Mouse (Mus musculus) heart, adult 11 months (tissue): ENCODE measurements around the gene Hecw2.

Experiments
- DNase-seq: peaks from one replicate; pipeline ENCODE4 v3.0.0; 2022

The Hecw2 gene

DNA sequence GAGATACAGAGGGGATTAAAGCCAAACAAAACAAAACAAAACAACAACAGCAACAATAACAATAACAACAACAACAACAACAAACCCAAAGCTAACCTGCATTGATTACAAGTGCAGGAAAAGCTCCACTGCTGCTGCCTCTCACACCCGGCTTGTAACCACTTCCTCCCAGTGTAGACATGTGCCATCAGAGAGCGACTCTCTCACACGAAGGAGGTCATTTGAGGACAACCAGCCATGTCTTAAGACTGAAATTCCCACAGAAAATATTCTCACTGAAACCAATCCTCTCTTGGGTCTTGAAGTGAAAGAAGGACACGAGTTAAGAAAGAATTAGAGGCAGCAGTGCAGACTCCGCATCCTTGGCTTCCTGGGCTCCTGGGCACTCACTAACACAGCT is 319.0 kb downstream of the Hecw2 start:
- DNase-seq: peak; percentile 93

- no peak for DNase-seq
Observed at GRCm38 (mm10) chr1:53867316-53867715, 327.7 kb downstream of the Hecw2 start.

- DNase-seq: no peak
Observed at GRCm38 (mm10) chr1:53866374-53866902, 328.5 kb downstream of the Hecw2 start.

DNA sequence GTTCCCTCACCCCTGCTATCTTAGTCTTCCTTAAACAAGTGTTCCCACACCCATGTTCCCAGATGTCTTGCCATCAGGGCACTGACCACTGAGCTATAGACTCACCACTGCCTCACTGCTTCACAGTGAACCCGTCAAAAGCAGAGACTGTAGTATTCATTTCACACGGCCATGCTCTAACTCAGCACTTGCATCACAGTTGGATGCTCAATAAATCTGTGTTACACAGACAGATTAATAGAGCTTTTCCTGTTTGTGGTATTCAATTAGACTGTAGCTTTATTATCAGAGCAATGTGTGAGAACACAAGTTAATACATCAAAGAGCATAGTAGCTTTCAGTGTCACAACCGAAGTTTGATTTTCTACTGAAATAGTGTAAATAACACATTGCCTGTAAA is 330.9 kb downstream of the Hecw2 start:
- no peak for DNase-seq

GRCm38 (mm10) chr1:53860611-53861010 is 334.4 kb downstream of the Hecw2 start:
- no peak for DNase-seq

DNA sequence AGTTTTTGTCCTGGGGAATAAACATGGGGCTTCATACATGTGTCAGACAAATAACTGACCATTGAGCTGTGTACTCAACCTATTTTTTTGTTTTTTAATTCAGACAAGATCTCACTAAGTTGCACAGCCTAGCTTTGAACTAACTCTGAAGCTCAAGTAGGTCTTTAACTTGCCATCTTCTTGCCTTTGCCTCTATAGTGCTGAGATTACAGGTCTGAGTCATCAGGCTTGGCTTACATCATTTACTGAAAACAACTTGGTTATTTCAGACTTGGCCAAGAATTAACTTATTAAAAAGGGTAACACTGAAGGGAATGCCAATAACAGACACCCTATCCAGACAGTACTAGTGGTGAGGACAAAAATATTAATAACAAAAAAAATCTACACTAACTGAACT is 335.8 kb downstream of the Hecw2 start:
- DNase-seq: no peak

DNA sequence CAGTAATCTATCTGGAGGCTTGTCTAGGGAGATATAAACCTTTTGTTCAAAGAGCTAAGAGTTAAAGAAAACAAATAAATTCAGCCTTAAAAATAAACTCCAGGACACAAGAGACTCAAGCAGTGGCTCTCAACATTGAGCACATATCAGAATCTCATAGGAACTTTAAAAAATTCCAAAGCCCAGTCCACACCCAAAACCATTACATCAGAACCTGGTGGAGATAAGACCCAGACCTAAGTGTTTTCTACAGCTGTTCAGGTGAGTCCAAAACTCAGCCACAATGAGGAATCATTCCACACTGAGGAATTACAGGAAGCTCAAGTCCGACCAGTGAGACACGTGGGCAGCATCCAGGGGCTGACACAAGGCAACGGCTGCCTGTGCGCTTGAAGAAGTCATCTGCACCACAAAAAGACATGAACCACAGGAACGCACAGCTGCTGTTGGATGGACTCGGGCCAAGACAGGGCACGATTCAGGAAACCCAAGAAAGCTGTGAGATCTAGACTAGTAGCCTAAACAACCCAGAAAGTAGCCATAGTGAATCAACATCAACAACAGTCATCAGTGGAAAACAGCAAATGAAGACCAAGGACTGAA is 338.4 kb downstream of the Hecw2 start:
- DNase-seq: peak; percentile 96

- no peak for DNase-seq
Observed at GRCm38 (mm10) chr1:53855732-53856131, 339.2 kb downstream of the Hecw2 start.

DNA sequence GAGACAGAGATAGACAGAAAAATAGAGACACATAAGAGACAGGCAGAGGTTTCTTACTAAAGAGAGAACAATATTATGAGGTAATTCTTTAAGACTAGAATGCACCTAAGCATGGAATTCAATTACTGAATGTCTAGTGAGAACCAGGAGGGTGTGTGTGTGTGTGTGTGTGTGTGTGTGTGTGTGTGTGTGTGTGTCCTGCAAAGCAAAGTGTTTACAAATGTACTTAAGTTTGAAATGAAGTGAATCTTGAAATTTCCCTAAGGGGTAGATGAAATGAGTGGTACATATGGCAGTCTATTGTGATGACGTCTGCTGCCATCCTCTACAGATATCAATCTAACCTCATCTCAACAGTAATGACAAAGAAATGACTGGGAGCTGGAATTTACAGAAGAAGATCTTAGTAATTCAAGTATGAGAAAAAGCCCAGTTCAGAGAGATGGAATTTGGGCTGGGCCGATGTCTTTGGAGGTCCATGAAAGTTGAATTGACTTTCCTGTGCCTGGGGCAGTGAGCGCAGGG is 342.8 kb downstream of the Hecw2 start:
- no peak for DNase-seq

- DNase-seq: peak; percentile 97
Observed at GRCm38 (mm10) chr1:53851334-53851733, 343.6 kb downstream of the Hecw2 start.

DNA sequence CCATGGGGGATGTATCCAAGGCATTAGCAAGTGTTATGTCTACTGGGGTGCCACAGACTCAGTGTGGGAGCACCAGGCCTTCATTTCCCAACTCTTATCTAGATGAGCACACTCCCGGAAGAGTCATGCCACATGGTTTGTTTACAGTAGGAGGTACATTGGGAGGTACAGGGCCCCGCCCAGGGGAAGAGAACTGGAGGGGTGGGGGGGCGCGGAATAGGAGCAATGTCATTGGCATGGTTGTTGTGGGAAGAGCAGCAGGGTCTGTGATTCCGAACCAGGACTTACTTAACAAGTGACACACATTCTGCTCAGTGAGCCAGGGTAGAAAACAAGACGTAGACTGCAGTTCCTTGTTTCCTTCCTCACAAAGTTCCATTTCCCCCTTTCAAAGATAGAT is 344.1 kb downstream of the Hecw2 start:
- DNase-seq: peak; percentile 98

GRCm38 (mm10) chr1:53846665-53847237 is 348.2 kb downstream of the Hecw2 start:
- no peak for DNase-seq

GRCm38 (mm10) chr1:53845854-53846253 is 349.1 kb downstream of the Hecw2 start:
- DNase-seq: peak; percentile 94

GRCm38 (mm10) chr1:53844914-53845612 is 349.9 kb downstream of the Hecw2 start:
- DNase-seq: no peak

DNA sequence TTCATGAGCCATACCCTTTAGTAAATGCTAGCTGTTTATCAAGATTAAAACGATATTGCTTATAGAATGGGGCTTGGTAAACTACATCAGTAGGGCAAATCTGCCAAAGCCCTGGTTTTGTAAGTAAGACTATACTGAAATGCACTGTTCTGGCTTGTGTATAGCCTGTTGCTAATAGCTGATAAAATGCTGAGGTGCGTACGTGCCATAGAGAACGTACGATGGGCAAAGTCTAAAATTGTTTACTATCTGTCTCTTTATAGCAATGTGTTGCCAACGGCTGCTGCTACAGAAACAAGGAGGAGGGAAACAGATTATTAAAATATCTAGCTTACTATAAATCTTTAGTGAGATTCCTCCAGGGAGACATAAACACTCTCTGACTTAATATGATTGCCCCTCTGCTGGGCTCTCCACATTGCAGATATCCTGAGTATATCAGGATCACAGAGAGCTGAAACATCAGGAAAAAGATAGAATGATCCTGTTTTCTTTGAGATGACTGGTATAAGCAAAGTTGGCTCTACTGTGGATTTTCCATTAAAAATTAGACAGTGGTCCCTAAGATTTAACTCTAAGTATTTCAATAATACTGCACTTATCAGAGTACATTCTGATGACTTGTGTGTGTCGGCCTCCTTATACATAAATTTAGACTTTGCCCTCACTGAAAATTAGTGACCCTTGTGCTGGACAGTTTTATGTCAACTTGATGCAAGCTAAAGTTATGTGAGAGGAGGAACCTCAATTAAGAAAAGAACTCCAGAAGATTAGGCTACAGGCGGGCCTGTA is 350.6 kb downstream of the Hecw2 start:
- no peak for DNase-seq

DNA sequence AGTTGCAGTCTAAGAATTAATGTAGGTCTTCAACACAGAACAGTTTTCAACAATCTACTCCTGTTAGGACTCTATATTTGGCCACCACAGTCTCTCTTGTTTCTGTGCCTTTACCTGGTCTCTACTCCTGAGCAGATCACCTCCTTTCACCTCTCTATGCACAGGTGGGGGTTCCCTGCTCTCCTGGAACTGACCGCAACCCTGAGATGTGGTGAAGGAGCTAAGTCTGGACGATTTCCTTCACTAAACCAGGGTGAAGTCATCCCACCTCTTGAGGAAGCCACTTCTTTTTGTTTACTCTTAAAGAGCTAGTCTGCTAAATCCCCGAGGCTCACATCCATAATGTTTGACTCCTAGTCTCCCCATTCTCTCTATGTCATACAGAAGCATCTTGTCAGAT is 351.9 kb downstream of the Hecw2 start:
- DNase-seq: no peak

DNA sequence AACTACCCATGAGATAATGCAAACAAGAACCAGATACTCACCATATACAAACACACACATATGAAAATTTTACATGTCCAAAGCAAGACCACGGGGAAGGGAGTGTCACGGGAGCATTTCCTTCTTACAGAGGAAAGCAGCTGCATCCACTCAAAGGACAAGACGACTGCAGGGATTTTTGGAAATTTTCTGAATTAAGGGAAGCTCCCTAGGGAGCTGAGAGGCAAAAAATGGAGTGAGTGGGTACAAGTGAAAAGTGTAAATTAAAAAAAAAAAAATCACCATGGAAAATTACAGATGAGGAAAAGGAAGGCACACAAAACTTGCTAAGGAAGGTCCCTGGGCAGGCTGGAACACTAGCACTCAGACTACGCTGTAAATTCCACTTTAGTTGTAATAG is 353.9 kb downstream of the Hecw2 start:
- peak; percentile 62 for DNase-seq

GRCm38 (mm10) chr1:53839392-53839791 is 355.6 kb downstream of the Hecw2 start:
- DNase-seq: no peak

DNA sequence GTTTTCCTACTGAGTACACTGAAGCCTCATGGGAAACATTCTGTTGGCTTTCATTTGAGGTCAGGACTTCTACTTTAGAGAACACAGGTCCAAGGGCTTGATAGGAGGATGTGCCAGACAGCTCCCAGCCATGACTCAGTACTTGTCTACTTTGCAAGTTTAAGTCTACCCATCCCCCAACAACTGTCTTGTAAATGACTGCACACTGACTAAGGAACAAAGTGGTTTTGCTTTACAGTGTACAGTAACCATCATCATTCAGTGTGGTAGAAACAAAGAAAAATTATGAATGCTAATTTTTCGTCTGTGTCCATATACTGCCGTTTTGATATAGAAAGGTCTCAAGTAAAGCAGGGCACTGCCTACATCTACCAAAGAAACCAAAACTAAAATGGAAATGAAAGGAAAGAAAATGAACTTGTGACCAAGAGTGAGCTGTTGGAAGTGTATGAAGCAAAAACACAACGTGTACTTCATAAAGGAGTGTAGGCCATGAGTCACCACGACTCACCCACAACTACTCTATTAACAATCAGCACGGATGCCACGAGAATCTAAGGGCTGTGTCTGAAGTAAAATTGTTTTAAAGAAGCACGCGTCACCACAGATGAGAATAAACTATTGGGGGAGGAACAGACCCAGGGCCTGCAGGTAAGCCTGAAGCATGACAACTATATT is 356.6 kb downstream of the Hecw2 start:
- DNase-seq: peak; percentile 87

GRCm38 (mm10) chr1:53830286-53830685 is 364.7 kb downstream of the Hecw2 start:
- no peak for DNase-seq

- DNase-seq: no peak
Observed at GRCm38 (mm10) chr1:53829089-53829488, 365.9 kb downstream of the Hecw2 start.
